Mouse (Mus musculus): ENCODE results near the gene Arhgap31. TPM values are rescaled to one million over a fixed set of nuclear protein-coding genes. Genes with fewer than 3 reads are reported as not detected.

Gene Arhgap31
- polyA plus RNA-seq, 2 experiments = 0.88 to 1.4 TPM

- Histone ChIP-seq H3K9me3 (ENCODE audit: control insufficient read depth, low read length) (no peaks in the 10 kb centered on the region), H3K4me2 (ENCODE audit: low read depth) (no peak overlapping the region), H3K4me3 (ENCODE audit: insufficient read depth in 1 of 2, low read depth in 2 of 2, low read length in 2 of 2) (no peak overlapping the region), H3K27ac (no peak overlapping the region), H3K27me3 (ENCODE audit: control insufficient read depth, insufficient read depth, low read length) (no peaks in the 10 kb centered on the region), H3K36me3 (replicated peaks; ENCODE audit: control insufficient read depth, insufficient read depth, low read depth) (no peaks in the 10 kb centered on the region), H3K9ac (replicated peaks) (no peak overlapping the region), H3K4me1 (replicated peaks; ENCODE audit: control insufficient read depth in 2 of 2, insufficient read depth in 2 of 2, low read length in 1 of 2) (no peaks in the 10 kb centered on the region)
- DNase-seq (ENCODE audit: low read depth in 3 of 3, low spot score in 3 of 3) (no peak), ATAC-seq (ENCODE audit: insufficient read depth) (no peak)
- no peak for TF ChIP-seq EP300 (IDR thresholded peaks at IDR 0.05; ENCODE audit: low read depth)
- no peak for TF ChIP-seq CTCF (IDR thresholded peaks at IDR 0.05; ENCODE audit: low read depth)
- WGBS (ENCODE audit: insufficient replicate concordance) = 49% methylated on average over 5 of the region's 5 CpGs
These were observed 17.5 kb downstream of the Arhgap31 start for GRCm38 (mm10) chr16:38695557-38695956.

GRCm38 (mm10) chr16:38694906-38695540 is 18.1 kb downstream of the Arhgap31 start:
- WGBS (ENCODE audit: insufficient replicate concordance) = 51% methylated on average over 6 of the region's 6 CpGs
- TF ChIP-seq EP300 (IDR thresholded peaks at IDR 0.05; ENCODE audit: low read depth) = no peak
- no peak for TF ChIP-seq CTCF (IDR thresholded peaks at IDR 0.05; ENCODE audit: low read depth)
- Histone ChIP-seq H3K4me2 (ENCODE audit: low read depth) (no peak overlapping the region), H3K27ac (no peak overlapping the region), H3K9me3 (ENCODE audit: control insufficient read depth, low read length) (no peaks in the 10 kb centered on the region), H3K4me1 (replicated peaks; ENCODE audit: control insufficient read depth in 2 of 2, insufficient read depth in 2 of 2, low read length in 1 of 2) (no peaks in the 10 kb centered on the region), H3K27me3 (ENCODE audit: control insufficient read depth, insufficient read depth, low read length) (no peaks in the 10 kb centered on the region), H3K9ac (replicated peaks) (no peak overlapping the region), H3K4me3 (ENCODE audit: insufficient read depth in 1 of 2, low read depth in 2 of 2, low read length in 2 of 2) (no peak overlapping the region), H3K36me3 (replicated peaks; ENCODE audit: control insufficient read depth, insufficient read depth, low read depth) (no peaks in the 10 kb centered on the region)
- DNase-seq (ENCODE audit: low read depth in 3 of 3, low spot score in 3 of 3) (no peak), ATAC-seq (ENCODE audit: insufficient read depth) (no peak)

- no peak for TF ChIP-seq CTCF (IDR thresholded peaks at IDR 0.05; ENCODE audit: low read depth)
- no peak for TF ChIP-seq EP300 (IDR thresholded peaks at IDR 0.05; ENCODE audit: low read depth)
- Histone ChIP-seq H3K27me3 (ENCODE audit: control insufficient read depth, insufficient read depth, low read length) (no peaks in the 10 kb centered on the region), H3K4me2 (ENCODE audit: low read depth) (no peak overlapping the region), H3K9me3 (ENCODE audit: control insufficient read depth, low read length) (no peaks in the 10 kb centered on the region), H3K4me3 (ENCODE audit: insufficient read depth in 1 of 2, low read depth in 2 of 2, low read length in 2 of 2) (no peak overlapping the region), H3K36me3 (replicated peaks; ENCODE audit: control insufficient read depth, insufficient read depth, low read depth) (no peaks in the 10 kb centered on the region), H3K27ac (no peak overlapping the region), H3K4me1 (replicated peaks; ENCODE audit: control insufficient read depth in 2 of 2, insufficient read depth in 2 of 2, low read length in 1 of 2) (no peaks in the 10 kb centered on the region), H3K9ac (replicated peaks) (no peak overlapping the region)
- 71% methylated on average over 5 of the region's 5 CpGs for WGBS (ENCODE audit: insufficient replicate concordance)
- ATAC-seq (ENCODE audit: insufficient read depth) (no peak), DNase-seq (ENCODE audit: low read depth in 3 of 3, low spot score in 3 of 3) (no peak)
These were observed 22.6 kb downstream of the Arhgap31 start for GRCm38 (mm10) chr16:38690501-38690900.

DNA sequence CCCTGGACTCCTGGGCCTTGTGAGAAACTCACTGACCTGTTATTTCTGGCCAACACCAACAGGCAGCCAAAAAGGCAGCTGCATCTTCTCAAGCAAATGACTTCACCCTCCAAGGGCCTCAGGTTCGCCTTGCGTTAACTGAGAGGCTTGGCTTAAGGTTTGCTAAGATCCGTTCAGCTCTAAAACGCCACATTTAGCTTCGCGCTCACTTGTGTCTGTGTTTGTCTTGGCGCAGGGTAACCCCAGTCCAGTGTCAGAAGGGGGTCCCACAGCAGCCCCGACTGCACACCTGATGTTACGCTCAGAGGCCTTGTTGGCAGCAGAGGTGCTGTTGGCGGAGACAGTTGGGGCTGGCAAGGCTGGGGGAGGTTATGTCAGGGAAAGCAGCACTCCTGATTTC is 23.3 kb downstream of the Arhgap31 start:
- H3K4me1 ChIP-seq (replicated peaks; ENCODE audit: control insufficient read depth in 2 of 2, insufficient read depth in 2 of 2, low read length in 1 of 2) = no peaks in the 10 kb centered on the region
- 78% methylated on average over 10 of the region's 10 CpGs for WGBS (ENCODE audit: insufficient replicate concordance)

DNA sequence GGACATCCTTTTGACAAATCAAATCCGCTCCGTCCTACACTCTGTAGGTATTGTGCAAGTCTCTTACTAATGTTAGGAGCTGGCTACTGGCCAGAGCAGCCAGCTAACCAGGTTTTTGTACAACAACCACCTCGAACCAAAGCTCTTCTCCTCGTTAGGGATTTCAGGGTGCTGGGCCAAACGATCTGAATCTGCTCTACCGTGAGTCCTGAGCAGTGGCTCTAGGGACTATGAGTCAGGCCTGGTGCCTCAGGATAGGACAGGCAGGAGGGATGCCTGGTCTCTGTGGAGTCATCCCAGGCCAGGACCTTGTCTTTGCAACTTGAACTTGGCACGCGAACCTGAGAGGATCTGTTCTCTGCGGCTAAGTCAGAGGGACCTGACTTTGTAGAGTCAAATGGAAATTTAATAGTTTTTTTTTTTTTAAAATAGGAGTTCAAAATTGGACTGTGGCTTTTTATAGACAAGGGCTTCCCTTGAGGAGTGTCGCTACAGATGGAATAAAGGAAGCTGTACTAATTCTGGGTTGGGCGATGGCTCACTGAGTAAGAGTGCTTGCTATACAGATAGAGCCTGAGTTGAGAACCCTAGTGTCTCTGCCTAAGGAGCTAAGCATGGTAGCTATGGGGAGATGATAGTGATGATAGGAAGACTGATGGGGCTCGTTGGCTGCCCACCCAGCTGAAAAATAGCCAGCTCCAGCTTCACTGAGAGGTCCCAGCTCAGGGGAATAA is 24.4 kb downstream of the Arhgap31 start:
- Histone ChIP-seq H3K9me3 (ENCODE audit: control insufficient read depth, low read length) (no peaks in the 10 kb centered on the region), H3K4me2 (ENCODE audit: low read depth) (no peak overlapping the region), H3K4me3 (ENCODE audit: insufficient read depth in 1 of 2, low read depth in 2 of 2, low read length in 2 of 2) (no peak overlapping the region), H3K36me3 (replicated peaks; ENCODE audit: control insufficient read depth, insufficient read depth, low read depth) (no peaks in the 10 kb centered on the region), H3K27me3 (ENCODE audit: control insufficient read depth, insufficient read depth, low read length) (no peaks in the 10 kb centered on the region), H3K27ac (no peak overlapping the region), H3K4me1 (replicated peaks; ENCODE audit: control insufficient read depth in 2 of 2, insufficient read depth in 2 of 2, low read length in 1 of 2) (no peaks in the 10 kb centered on the region), H3K9ac (replicated peaks) (no peak overlapping the region)
- WGBS (ENCODE audit: insufficient replicate concordance) = 67% methylated on average over 12 of the region's 12 CpGs
- TF ChIP-seq EP300 (IDR thresholded peaks at IDR 0.05; ENCODE audit: low read depth) = no peak
- TF ChIP-seq CTCF (IDR thresholded peaks at IDR 0.05; ENCODE audit: low read depth) = no peak
- DNase-seq (ENCODE audit: low read depth in 3 of 3, low spot score in 3 of 3) (no peak), ATAC-seq (ENCODE audit: insufficient read depth) (no peak)

More for the DNA sequence above, 23.3 kb downstream of the Arhgap31 start:
- H3K27ac ChIP-seq = no peak overlapping the region
- no peaks in the 10 kb centered on the region for H3K36me3 ChIP-seq (replicated peaks; ENCODE audit: control insufficient read depth, insufficient read depth, low read depth)
- H3K4me2 ChIP-seq (ENCODE audit: low read depth) = no peak overlapping the region
- no peak overlapping the region for H3K4me3 ChIP-seq (ENCODE audit: insufficient read depth in 1 of 2, low read depth in 2 of 2, low read length in 2 of 2)
- no peak for DNase-seq (ENCODE audit: low read depth in 3 of 3, low spot score in 3 of 3)
- no peaks in the 10 kb centered on the region for H3K9me3 ChIP-seq (ENCODE audit: control insufficient read depth, low read length)
- ATAC-seq (ENCODE audit: insufficient read depth) = no peak
- H3K27me3 ChIP-seq (ENCODE audit: control insufficient read depth, insufficient read depth, low read length) = no peaks in the 10 kb centered on the region
- TF ChIP-seq EP300 (IDR thresholded peaks at IDR 0.05; ENCODE audit: low read depth) (no peak), CTCF (IDR thresholded peaks at IDR 0.05; ENCODE audit: low read depth) (no peak)
- H3K9ac ChIP-seq (replicated peaks) = no peak overlapping the region
